Mouse (Mus musculus): ENCODE data around the gene Lrp1.

DNA sequence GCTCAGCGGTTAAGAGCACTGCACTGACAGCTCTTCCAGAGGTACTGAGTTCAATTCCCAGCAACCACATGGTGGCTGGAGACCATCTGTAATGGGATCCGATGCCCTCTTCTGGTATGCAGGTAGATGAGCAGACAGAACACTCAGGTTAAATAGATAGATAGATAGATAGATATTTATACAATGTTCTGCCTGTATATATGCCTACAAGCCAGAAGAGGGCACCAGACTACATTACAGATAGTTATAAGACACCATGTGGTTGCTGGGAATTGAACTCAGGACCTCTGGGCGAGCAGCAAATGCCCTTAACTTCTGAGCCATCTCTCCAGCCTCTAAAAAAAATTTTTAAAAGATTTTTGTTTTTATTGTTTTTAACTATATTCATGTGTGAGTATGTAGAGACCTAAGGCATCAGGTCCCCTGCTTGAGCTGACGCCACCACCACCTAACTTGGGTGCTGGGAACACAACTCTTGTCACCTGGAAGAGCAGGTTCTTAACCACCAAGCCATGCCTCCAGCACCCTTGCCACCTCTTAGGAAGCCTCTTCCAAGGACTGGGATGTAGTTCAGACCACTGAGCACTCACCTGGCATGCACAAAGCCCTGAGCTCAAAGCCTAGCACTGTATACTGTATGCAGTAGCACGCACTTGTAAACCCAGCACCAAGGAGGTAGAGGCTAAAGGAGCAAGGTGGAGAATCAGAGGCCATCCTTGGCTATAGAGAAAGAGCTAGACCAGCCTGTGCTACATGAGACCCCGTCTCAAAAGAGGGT lies 2.7 kb upstream of the Lrp1 start:
- TF ChIP-seq TAL1 (IDR thresholded peaks at IDR 0.05; ENCODE audit: low read length) = no peak
- no peak for TF ChIP-seq GATA1 (IDR thresholded peaks at IDR 0.05; ENCODE audit: low read length)
